17 mouse cellular contexts compared by ENCODE assay signal in genomic region chr11:93577441-93577840, GRCm38 (mm10).
DNase-seq lines count a peak whose midpoint lies in the region; ATAC-seq lines count a peak whose summit lies in the region.
"Had no signal": no experiment of that assay in that cellular context is flagged by ENCODE, and none has a peak within 500 bp of the region (broad histone marks: within the 10 kb centered on the region; RNA-seq: fewer than 3 reads in every experiment).

No protein-coding gene starts in this region.

- H3K4me1 ChIP-seq in forebrain, embryonic 16.5 days (replicated peaks; ENCODE audit: control insufficient read depth, insufficient read depth, low read length): peaks cover 8% of the 10 kb centered on the region
- no peaks in the 10 kb centered on the region for H3K4me1 ChIP-seq in forebrain, embryonic 12.5 days
- no peaks in the 10 kb centered on the region for H3K4me1 ChIP-seq in neural tube, embryonic 15.5 days
- H3K4me1 ChIP-seq: embryonic facial prominence, embryonic 12.5 days; limb, embryonic 15.5 days had no signal

- no peaks in the 10 kb centered on the region for H3K27me3 ChIP-seq in forebrain, embryonic 16.5 days (replicated peaks; ENCODE audit: control insufficient read depth, insufficient read depth, low read length)
- no peaks in the 10 kb centered on the region for H3K27me3 ChIP-seq in forebrain, embryonic 12.5 days
- H3K27me3 ChIP-seq in neural tube, embryonic 15.5 days (replicated peaks): no peaks in the 10 kb centered on the region
- H3K27me3 ChIP-seq: embryonic facial prominence, embryonic 12.5 days; heart, embryonic 13.5 days; limb, embryonic 15.5 days; neural tube, embryonic 13.5 days had no signal

- no peak overlapping the region for H3K9ac ChIP-seq in forebrain, embryonic 16.5 days (replicated peaks; ENCODE audit: low read depth, low read length)
- no peak overlapping the region for H3K9ac ChIP-seq in forebrain, embryonic 12.5 days
- no peak overlapping the region for H3K9ac ChIP-seq in neural tube, embryonic 15.5 days (replicated peaks)
- H3K9ac ChIP-seq: embryonic facial prominence, embryonic 12.5 days; heart, embryonic 13.5 days; limb, embryonic 15.5 days; neural tube, embryonic 13.5 days had no signal

- no peak overlapping the region for H3K4me3 ChIP-seq in forebrain, embryonic 16.5 days (replicated peaks; ENCODE audit: low read length)
- no peak overlapping the region for H3K4me3 ChIP-seq in forebrain, embryonic 12.5 days (replicated peaks)
- no peak overlapping the region for H3K4me3 ChIP-seq in neural tube, embryonic 15.5 days (replicated peaks)
- H3K4me3 ChIP-seq: embryonic facial prominence, embryonic 12.5 days; heart, embryonic 13.5 days; limb, embryonic 15.5 days; neural tube, embryonic 13.5 days had no signal

- no peak overlapping the region for H3K4me2 ChIP-seq in forebrain, embryonic 16.5 days (ENCODE audit: low read length)
- no peak overlapping the region for H3K4me2 ChIP-seq in forebrain, embryonic 12.5 days
- H3K4me2 ChIP-seq in neural tube, embryonic 15.5 days: no peak overlapping the region
- H3K4me2 ChIP-seq: embryonic facial prominence, embryonic 12.5 days; heart, embryonic 13.5 days; limb, embryonic 15.5 days; neural tube, embryonic 13.5 days had no signal

- WGBS in forebrain, embryonic 16.5 days: 67% methylated on average over 2 of the region's 2 CpGs
- WGBS in forebrain, embryonic 12.5 days: 97% methylated on average over 2 of the region's 2 CpGs
- WGBS in neural tube, embryonic 15.5 days: 90% methylated on average over 2 of the region's 2 CpGs

- intact Hi-C loops in gastrocnemius, postnatal 14 days (cut with DNase I; ENCODE audit: low total_unique reads): no loop called here

- ATAC-seq in forebrain, embryonic 16.5 days: peak; percentile 70
- no peak for ATAC-seq in forebrain, embryonic 12.5 days (ENCODE audit: low FRiP score)
- ATAC-seq in neural tube, embryonic 15.5 days (ENCODE audit: low FRiP score): no peak

- peak; percentile 45 for DNase-seq in cerebellum, adult 11-12 months
- DNase-seq in cerebellum, postnatal 36 days: peak; percentile 38 to 45
- DNase-seq in layer of hippocampus, postnatal 14 days (ENCODE audit: low spot score in 2 of 2): peak; percentile 48 to 76
- no peak for DNase-seq in gastrocnemius, postnatal 14 days
- no peak for DNase-seq in kidney, postnatal 4 days
- DNase-seq: adrenal gland, postnatal 10 days; kidney, postnatal 10 days; lung, adult 18-20 months; lung, postnatal 4 days; retina, postnatal 1 day had no signal

- H3K36me3 ChIP-seq in forebrain, embryonic 16.5 days (ENCODE audit: control insufficient read depth, insufficient read depth): no peaks in the 10 kb centered on the region
- H3K36me3 ChIP-seq in forebrain, embryonic 12.5 days (replicated peaks): no peaks in the 10 kb centered on the region
- H3K36me3 ChIP-seq in neural tube, embryonic 15.5 days: 0 out of 2 replicates have a peak, but pooled peaks cover 3% of the 10 kb centered on the region
- H3K36me3 ChIP-seq: embryonic facial prominence, embryonic 12.5 days; heart, embryonic 13.5 days; limb, embryonic 15.5 days; neural tube, embryonic 13.5 days had no signal

- H3K27ac ChIP-seq in forebrain, embryonic 16.5 days (ENCODE audit: low read length): no peak overlapping the region
- H3K27ac ChIP-seq in forebrain, embryonic 12.5 days: no peak overlapping the region
- H3K27ac ChIP-seq in neural tube, embryonic 15.5 days (replicated peaks): no peak overlapping the region
- H3K27ac ChIP-seq: embryonic facial prominence, embryonic 12.5 days; heart, embryonic 13.5 days; limb, embryonic 15.5 days; neural tube, embryonic 13.5 days had no signal

- no peaks in the 10 kb centered on the region for H3K9me3 ChIP-seq in forebrain, embryonic 16.5 days (ENCODE audit: control insufficient read depth, low read length)
- no peaks in the 10 kb centered on the region for H3K9me3 ChIP-seq in forebrain, embryonic 12.5 days
- no peaks in the 10 kb centered on the region for H3K9me3 ChIP-seq in neural tube, embryonic 15.5 days (replicated peaks)
- H3K9me3 ChIP-seq: embryonic facial prominence, embryonic 12.5 days; heart, embryonic 13.5 days; limb, embryonic 15.5 days; neural tube, embryonic 13.5 days had no signal

Comparison
In these comparisons a context has a peak if more than half of its experiments do, and no peak if none do; other contexts are left out.
1. DNase-seq: peak in cerebellum, adult 11-12 months (single experiment), cerebellum, postnatal 36 days (2 of 2) and layer of hippocampus, postnatal 14 days (2 of 2); none in gastrocnemius, postnatal 14 days (single experiment) and kidney, postnatal 4 days (0 of 2).